Mouse (Mus musculus): ENCODE measurements at regions not wholly inside any gene's neighbourhood (a gene's known extent, or its start where the extent isn't known, plus 50 kb on each side); places are given as distances from the start of the nearest gene placed in this dataset.
"Not testable (repeated sequence)": the region's sequence is repeated elsewhere in the genome, so short reads cannot be mapped to it uniquely, and the experiment has no call there.

- TF ChIP-seq CTCF (IDR thresholded peaks at IDR 0.05; ENCODE audit: borderline replicate concordance, insufficient read depth, low read depth, low read length) (no peak), POLR2A (IDR thresholded peaks at IDR 0.05; ENCODE audit: borderline replicate concordance, insufficient read depth, low read length) (no peak)
- Histone ChIP-seq H3K27ac (ENCODE audit: insufficient read depth, low read length) (no peak overlapping the region), H3K4me3 (replicated peaks; ENCODE audit: insufficient read depth, low read depth, low read length) (no peak overlapping the region), H3K4me1 (ENCODE audit: control insufficient read depth, insufficient read depth, low read length) (no peaks in the 10 kb centered on the region), H3K27me3 (ENCODE audit: control insufficient read depth, insufficient read depth, low read length) (no peaks in the 10 kb centered on the region)
- no peak for DNase-seq
These were observed 660.7 kb upstream of the Man1a start for GRCm38 (mm10) chr10:54737108-54737507.

GRCm38 (mm10) chr10:54712684-54713083, 636.3 kb upstream of the Man1a start:
- Histone ChIP-seq H3K27ac (ENCODE audit: insufficient read depth, low read length) (no peak overlapping the region), H3K4me1 (ENCODE audit: control insufficient read depth, insufficient read depth, low read length) (no peaks in the 10 kb centered on the region), H3K27me3 (ENCODE audit: control insufficient read depth, insufficient read depth, low read length) (no peaks in the 10 kb centered on the region), H3K4me3 (replicated peaks; ENCODE audit: insufficient read depth, low read depth, low read length) (no peak overlapping the region)
- WGBS = 68% methylated on average over 1 of the region's 1 CpGs
- TF ChIP-seq CTCF (IDR thresholded peaks at IDR 0.05; ENCODE audit: borderline replicate concordance, insufficient read depth, low read depth, low read length) = no peak
- no peak for TF ChIP-seq POLR2A (IDR thresholded peaks at IDR 0.05; ENCODE audit: borderline replicate concordance, insufficient read depth, low read length)
- no peak for DNase-seq

GRCm38 (mm10) chr10:54667791-54668190, 591.4 kb upstream of the Man1a start:
- DNase-seq; H3K27me3 ChIP-seq (ENCODE audit: control insufficient read depth, insufficient read depth, low read length); H3K4me1 ChIP-seq (ENCODE audit: control insufficient read depth, insufficient read depth, low read length); H3K4me3 ChIP-seq (replicated peaks; ENCODE audit: insufficient read depth, low read depth, low read length); H3K27ac ChIP-seq (ENCODE audit: insufficient read depth, low read length): not testable (repeated sequence)
